Mouse (Mus musculus) embryonic fibroblast, embryonic 13.5 days (primary cell): ENCODE measurements around the gene Inf2.

Experiments used
- CTCF ChIP-seq: IDR thresholded peaks from 2 replicates; pipeline ENCODE4 v1.5.1; 2011; ENCODE audit warnings: mild to moderate bottlenecking, control low read depth, low read length, moderate library complexity, borderline replicate concordance; ENCODE audit not compliant: insufficient read depth
- POLR2A ChIP-seq: IDR thresholded peaks from 2 replicates; pipeline ENCODE4 v1.6.1; 2011; ENCODE audit warnings: low read depth, mild to moderate bottlenecking, control low read depth, low read length, moderate library complexity

DNA sequence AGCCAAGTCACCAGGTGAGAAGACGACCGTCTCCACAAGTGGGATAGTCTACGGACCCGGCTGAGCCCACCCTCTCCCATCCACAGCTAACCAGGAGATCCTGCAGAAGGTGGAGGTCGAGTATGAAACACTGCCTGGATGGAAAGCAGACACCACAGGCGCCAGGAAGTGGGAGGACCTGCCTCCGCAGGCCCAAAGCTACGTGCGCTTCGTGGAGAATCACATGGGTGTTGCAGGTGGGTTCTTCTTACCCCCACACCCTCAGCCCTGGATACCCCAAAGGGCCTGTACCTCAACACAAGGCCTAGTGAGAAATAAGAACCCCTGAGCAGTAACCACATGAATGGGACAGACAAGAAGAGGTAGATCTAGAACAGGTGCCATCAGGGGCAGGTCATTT, 50.9 kb downstream of the Inf2 start:
- no peak for TF ChIP-seq CTCF
- TF ChIP-seq POLR2A = no peak
